ENCODE assay signal across 8 mouse cellular contexts in genomic region chr6:144074826-144075225, GRCm38 (mm10).
DNase-seq lines count a peak whose midpoint lies in the region; ATAC-seq and TF ChIP-seq lines count a peak whose summit lies in the region.
"Had no signal": no experiment of that assay in that cellular context is flagged by ENCODE, and none has a peak within 500 bp of the region (broad histone marks: within the 10 kb centered on the region; RNA-seq: fewer than 3 reads in every experiment).

No protein-coding gene starts in this region.

- DNase-seq in ovary, postnatal 36 days (ENCODE audit: low spot score) = peak; percentile 13
- no peak for DNase-seq in ovary, postnatal 14 days (ENCODE audit: low spot score)
- DNase-seq in limb, embryonic 14.5 days (ENCODE audit: low spot score) = peak; percentile 88
- no peak for DNase-seq in liver

- no peak for TF ChIP-seq POLR2A in limb, embryonic 14.5 days (IDR thresholded peaks at IDR 0.05; ENCODE audit: borderline replicate concordance, extremely low read depth, insufficient read depth, insufficient read length)

- ATAC-seq in embryonic facial prominence, embryonic 12.5 days (ENCODE audit: insufficient number of reproducible peaks, insufficient read depth, low FRiP score, low TSS enrichment) = peak; percentile 41; the same call in 1 of the 2 replicates
- ATAC-seq in heart, embryonic 15.5 days (replicated peaks; ENCODE audit: insufficient number of reproducible peaks, insufficient read depth, low FRiP score, low read depth) = peak; percentile 72; the same call in 1 of the 2 replicates
- peak; percentile 89 for ATAC-seq in limb, embryonic 14.5 days (ENCODE audit: low FRiP score, low read depth)
- ATAC-seq in inflammation-experienced regulatory T-cells, adult 6 months = no peak

- H3K27me3 ChIP-seq in embryonic facial prominence, embryonic 12.5 days = no peaks in the 10 kb centered on the region
- H3K27me3 ChIP-seq in heart, embryonic 15.5 days = no peaks in the 10 kb centered on the region
- no peaks in the 10 kb centered on the region for H3K27me3 ChIP-seq in limb, embryonic 14.5 days (ENCODE audit: control insufficient read depth, insufficient read depth, low read length)

- H3K9ac ChIP-seq in embryonic facial prominence, embryonic 12.5 days = no peak overlapping the region
- H3K9ac ChIP-seq in heart, embryonic 15.5 days = no peak overlapping the region
- no peak overlapping the region for H3K9ac ChIP-seq in limb, embryonic 14.5 days (ENCODE audit: low read depth, low read length, severe bottlenecking)
- H3K9ac ChIP-seq: liver, embryonic 14.5 days had no signal

- peak overlapping the region; percentile 76; the same call in 1 of the 2 replicates for H3K27ac ChIP-seq in embryonic facial prominence, embryonic 12.5 days
- H3K27ac ChIP-seq in heart, embryonic 15.5 days = peak overlapping the region; percentile 4; the same call in 1 of the 2 replicates
- peak overlapping the region; percentile 65 for H3K27ac ChIP-seq in limb, embryonic 14.5 days (replicated peaks; ENCODE audit: low read depth, low read length)
- H3K27ac ChIP-seq: liver, embryonic 14.5 days had no signal

- no peaks in the 10 kb centered on the region for H3K36me3 ChIP-seq in embryonic facial prominence, embryonic 12.5 days
- H3K36me3 ChIP-seq in heart, embryonic 15.5 days = no peaks in the 10 kb centered on the region
- H3K36me3 ChIP-seq in limb, embryonic 14.5 days (ENCODE audit: control insufficient read depth, insufficient read depth, low read length) = no peaks in the 10 kb centered on the region

- WGBS in embryonic facial prominence, embryonic 12.5 days = 19% methylated on average over 9 of the region's 9 CpGs
- WGBS in heart, embryonic 15.5 days = 42% methylated on average over 9 of the region's 9 CpGs
- WGBS in limb, embryonic 14.5 days = 15% methylated on average over 9 of the region's 9 CpGs

- peaks cover 12% of the 10 kb centered on the region for H3K4me1 ChIP-seq in embryonic facial prominence, embryonic 12.5 days
- H3K4me1 ChIP-seq in heart, embryonic 15.5 days (replicated peaks) = no peaks in the 10 kb centered on the region
- H3K4me1 ChIP-seq in limb, embryonic 14.5 days (ENCODE audit: control insufficient read depth, insufficient read depth, low read length) = peaks cover 10% of the 10 kb centered on the region; the same call in 1 of the 2 replicates

- no peak overlapping the region for H3K4me3 ChIP-seq in embryonic facial prominence, embryonic 12.5 days
- H3K4me3 ChIP-seq in heart, embryonic 15.5 days = no peak overlapping the region
- 0 out of 2 replicates have a peak overlapping the region, but pooled peaks have one; percentile 17 for H3K4me3 ChIP-seq in limb, embryonic 14.5 days (replicated peaks; ENCODE audit: low read length)

- no peaks in the 10 kb centered on the region for H3K9me3 ChIP-seq in embryonic facial prominence, embryonic 12.5 days
- H3K9me3 ChIP-seq in heart, embryonic 15.5 days (replicated peaks) = no peaks in the 10 kb centered on the region
- no peaks in the 10 kb centered on the region for H3K9me3 ChIP-seq in limb, embryonic 14.5 days (ENCODE audit: control insufficient read depth, low read length)

- H3K4me2 ChIP-seq in embryonic facial prominence, embryonic 12.5 days (replicated peaks) = peak overlapping the region; percentile 23
- H3K4me2 ChIP-seq in heart, embryonic 15.5 days = no peak overlapping the region
- H3K4me2 ChIP-seq in limb, embryonic 14.5 days (replicated peaks; ENCODE audit: low read depth, low read length, severe bottlenecking) = peak overlapping the region; percentile 20; the same call in 1 of the 2 replicates

Comparison
In these comparisons a context has a peak if more than half of its experiments do, and no peak if none do; other contexts are left out.
1. DNase-seq: peak in ovary, postnatal 36 days (single experiment) and limb, embryonic 14.5 days (single experiment); none in ovary, postnatal 14 days (single experiment) and liver (single experiment).
2. H3K27ac ChIP-seq: peak in every context shown above with its lines; median percentile 76 in embryonic facial prominence, embryonic 12.5 days; 65 in limb, embryonic 14.5 days; 4 in heart, embryonic 15.5 days.